Mouse (Mus musculus) liver, embryonic 14.5 days (tissue): Measurements from ENCODE around the gene Gm27029. TPM values are rescaled to one million over a fixed set of nuclear protein-coding genes. Genes with fewer than 3 reads are reported as not detected.

ENCODE experiments used
- ATAC-seq: fragments of 200-750 bp; cut with Nextera tagmentation; 2 replicates; pipeline ENCODE4 v1.8.0; 2017; ENCODE audit warnings: moderate number of reproducible peaks, mild to moderate bottlenecking, moderate library complexity; ENCODE audit not compliant: insufficient read depth
- DNase-seq, 3 experiments: peaks; one replicate each; pipeline ENCODE4 v3.0.0-alpha.2; 2012 to 2013; ENCODE audit warnings: low read depth in 3 of 3, low spot score in 3 of 3
- H3K27ac ChIP-seq: fragments of 300-500 bp; sonication (generic); 2 replicates; pipeline ENCODE4 v1.5.1; 2014; ENCODE audit warnings: moderate library complexity, mild to moderate bottlenecking, control low read depth, inconsistent platforms
- H3K27me3 ChIP-seq: fragments of 300-500 bp; sonication (generic); 2 replicates; pipeline ENCODE4 v1.6.1; 2014; ENCODE audit warnings: mild to moderate bottlenecking, low read length, moderate library complexity; ENCODE audit not compliant: control insufficient read depth, insufficient read depth
- H3K36me3 ChIP-seq: fragments of 300-500 bp; sonication (generic); replicated peaks from 2 replicates; pipeline ENCODE4 v1.6.1; 2014; ENCODE audit warnings: low read depth; ENCODE audit not compliant: control insufficient read depth, insufficient read depth
- H3K4me1 ChIP-seq, 2 experiments: fragments of 200-500 bp in 1 of 2; fragments of 300-500 bp in 1 of 2; sonication (generic) in 1 of 2; replicated peaks; 2 replicates each; pipeline ENCODE4 v1.6.1; 2012 to 2014; ENCODE audit warnings: antibody characterized with exemption in 1 of 2, inconsistent platforms in 1 of 2, low read length in 1 of 2; ENCODE audit not compliant: control insufficient read depth in 2 of 2, insufficient read depth in 2 of 2
- H3K4me2 ChIP-seq: fragments of 300-500 bp; sonication (generic); 2 replicates; pipeline ENCODE4 v1.6.1; 2014; ENCODE audit warnings: low read depth, mild to moderate bottlenecking, control low read depth, moderate library complexity
- H3K4me3 ChIP-seq, 2 experiments: fragments of 200-500 bp in 1 of 2; fragments of 300-500 bp in 1 of 2; sonication (generic) in 1 of 2; 2 replicates each; pipeline ENCODE4 v1.5.1; 2012 to 2014; ENCODE audit warnings: low read depth in 2 of 2, low read length in 2 of 2, mild to moderate bottlenecking in 2 of 2, control low read depth in 1 of 2, inconsistent platforms in 1 of 2, moderate library complexity in 1 of 2; ENCODE audit not compliant: insufficient read depth in 1 of 2
- H3K9ac ChIP-seq: fragments of 300-500 bp; sonication (generic); replicated peaks from 2 replicates; pipeline ENCODE4 v1.6.1; 2014; ENCODE audit warnings: mild to moderate bottlenecking, control low read depth, moderate library complexity
- H3K9me3 ChIP-seq: fragments of 300-500 bp; sonication (generic); 2 replicates; pipeline ENCODE4 v1.6.1; 2016; ENCODE audit warnings: low read length, mixed read lengths; ENCODE audit not compliant: control insufficient read depth
- CTCF ChIP-seq: IDR thresholded peaks from 2 replicates; pipeline ENCODE4 v1.5.1; 2016; ENCODE audit warnings: antibody characterized with exemption, low read depth, control low read depth
- EP300 ChIP-seq: IDR thresholded peaks from 2 replicates; pipeline ENCODE4 v1.6.1; 2016; ENCODE audit warnings: antibody characterized with exemption, low read depth
- WGBS: fragments of 180-500 bp; shearing (Covaris S2); extraction: QIAGEN DNeasy Blood & Tissue Kit; methylation state at CpG from one replicate; pipeline ENCODE4 v1.1.7; 2014; ENCODE audit not compliant: insufficient replicate concordance; 5-methylcytosine and 5-hydroxymethylcytosine counted together
- polyA plus RNA-seq, 2 experiments: library from polyadenylated mRNA; depleted of rRNA in 1 of 2; stranded (reverse) in 1 of 2; unstranded in 1 of 2; fragments of >200 nt; fragmentation: Nextera tagmentation in 1 of 2; extraction: Ambion mirVana in 1 of 2; gene quantifications; 2 replicates each; pipeline versions ENCODE4 v1.2.1 to v1.2.3; 2012 to 2014

Gene Gm27029
- polyA plus RNA-seq, 2 experiments = 0.84 to 2.6 TPM

DNA sequence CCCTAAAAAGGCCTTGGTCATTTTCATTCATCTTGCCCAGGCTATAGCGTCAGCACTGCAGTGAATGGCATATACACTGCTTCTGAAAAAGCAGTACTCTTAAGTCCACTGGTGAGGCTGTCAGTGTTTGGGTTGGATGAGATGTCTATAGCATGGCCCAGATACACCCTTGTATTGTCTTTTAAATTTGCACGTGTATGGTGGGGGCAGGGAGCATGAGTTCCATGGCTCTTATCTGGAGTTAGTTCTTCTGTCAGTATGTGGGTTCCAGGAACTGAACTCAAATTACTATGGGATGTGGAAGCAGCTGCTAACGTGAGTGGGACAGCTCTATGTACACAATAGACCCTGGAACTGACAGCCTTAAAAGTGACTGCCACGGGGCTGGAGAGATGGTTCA lies 11.2 kb upstream of the Gm27029 start:
- DNase-seq (no peak), ATAC-seq (no peak)
- H3K4me2 ChIP-seq = no peak overlapping the region
- H3K36me3 ChIP-seq = peaks cover 4% of the 10 kb centered on the region
- no peaks in the 10 kb centered on the region for H3K27me3 ChIP-seq
- no peak overlapping the region for H3K27ac ChIP-seq
- no peak overlapping the region for H3K9ac ChIP-seq
- no peak overlapping the region for H3K4me3 ChIP-seq
- TF ChIP-seq CTCF (no peak), EP300 (no peak)
- no peaks in the 10 kb centered on the region for H3K9me3 ChIP-seq
- 36% methylated on average over 4 of the region's 4 CpGs for WGBS
- H3K4me1 ChIP-seq = no peaks in the 10 kb centered on the region

- Histone ChIP-seq H3K9me3 (no peaks in the 10 kb centered on the region), H3K4me3 (no peak overlapping the region), H3K27me3 (no peaks in the 10 kb centered on the region), H3K4me2 (no peak overlapping the region), H3K9ac (no peak overlapping the region), H3K27ac (no peak overlapping the region), H3K4me1 (no peaks in the 10 kb centered on the region), H3K36me3 (peaks cover 11% of the 10 kb centered on the region)
- DNase-seq (no peak), ATAC-seq (no peak)
- WGBS = 87% methylated on average over 13 of the region's 13 CpGs
- TF ChIP-seq CTCF = no peak
- no peak for TF ChIP-seq EP300
Measured at GRCm38 (mm10) chr11:101433396-101433795, 8.8 kb upstream of the Gm27029 start.

DNA sequence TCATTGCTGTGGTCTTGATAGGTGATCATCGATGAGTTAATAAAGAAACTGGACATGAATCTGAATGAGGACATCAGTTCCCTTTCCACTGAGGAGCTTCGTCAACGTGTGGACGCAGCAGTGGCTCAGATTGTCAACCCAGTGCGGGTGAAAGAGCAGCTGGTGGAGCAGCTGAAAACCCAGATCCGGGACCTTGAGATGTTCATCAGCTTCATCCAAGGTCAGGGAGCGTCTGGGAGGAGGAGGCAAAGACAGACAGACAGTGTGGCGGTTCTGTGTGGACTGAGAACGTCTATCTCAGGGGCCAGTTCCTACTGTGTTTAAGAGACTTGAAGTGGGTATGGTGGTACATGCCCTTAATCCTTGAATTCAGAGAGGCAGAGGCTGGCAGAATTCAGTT lies 6.7 kb upstream of the Gm27029 start:
- 71% methylated on average over 9 of the region's 9 CpGs for WGBS
- peaks cover 11% of the 10 kb centered on the region for H3K36me3 ChIP-seq

GRCm38 (mm10) chr11:101426165-101426564 lies 1.6 kb upstream of the Gm27029 start:
- WGBS = 36% methylated on average over 8 of the region's 8 CpGs
- TF ChIP-seq CTCF (no peak), EP300 (no peak)
- ATAC-seq (no peak), DNase-seq (no peak)
- Histone ChIP-seq H3K36me3 (peaks cover 6% of the 10 kb centered on the region), H3K9me3 (no peaks in the 10 kb centered on the region), H3K4me2 (peak overlapping the region; percentile 99), H3K27me3 (no peaks in the 10 kb centered on the region), H3K9ac (peak overlapping the region; percentile 82), H3K4me1 (peaks cover 11 to 15% of the 10 kb centered on the region in 2 experiments), H3K27ac (no peak overlapping the region), H3K4me3 (peak overlapping the region; percentile 79 to 98; a peak in 3 of 4 replicates)

More for the DNA sequence above, 6.7 kb upstream of the Gm27029 start:
- H3K9ac ChIP-seq = no peak overlapping the region
- no peak overlapping the region for H3K4me3 ChIP-seq
- H3K27me3 ChIP-seq = no peaks in the 10 kb centered on the region
- ATAC-seq (no peak), DNase-seq (no peak)
- no peak overlapping the region for H3K4me2 ChIP-seq
- no peaks in the 10 kb centered on the region for H3K9me3 ChIP-seq
- peaks cover 2% of the 10 kb centered on the region in 2 experiments for H3K4me1 ChIP-seq
- H3K27ac ChIP-seq = no peak overlapping the region
- TF ChIP-seq EP300 = no peak
- no peak for TF ChIP-seq CTCF

- ATAC-seq (peak; percentile 89), DNase-seq (peak; percentile 89 to 92 (median 90))
- Histone ChIP-seq H3K27me3 (no peaks in the 10 kb centered on the region), H3K9ac (peak within 1 kb of the TSS; percentile 82), H3K4me3 (peak within 1 kb of the TSS; percentile 79 to 98), H3K27ac (peak within 1 kb of the TSS; percentile 39), H3K9me3 (no peaks in the 10 kb centered on the region), H3K4me1 (peaks cover 11 to 15% of the 10 kb centered on the region in 2 experiments), H3K36me3 (peaks cover 1% of the 10 kb centered on the region), H3K4me2 (peak within 1 kb of the TSS; percentile 99)
- TF ChIP-seq EP300 = no peak
- TF ChIP-seq CTCF = peak; percentile 81
- under 1% methylated on average over 81 of the region's 81 CpGs for WGBS
Measured at GRCm38 (mm10) chr11:101424925-101425813, 573 bp upstream of the Gm27029 start, which contains the start of the genes Rundc1 and Ptges3l. Gene Rundc1, plus strand, starts transcription at chr11:101425085. Gene Ptges3l, minus strand, starts transcription at chr11:101425333.
